Mouse (Mus musculus) megakaryocyte, embryonic 14.5 days (primary cell): ENCODE measurements at regions not wholly inside any gene's neighbourhood (a gene's known extent, or its start where the extent isn't known, plus 50 kb on each side); places are given as distances from the start of the nearest gene placed in this dataset.

ENCODE experiments used
- FLI1 ChIP-seq: IDR thresholded peaks from 2 replicates; pipeline ENCODE4 v1.6.1; 2012; ENCODE audit warnings: low read length, inconsistent platforms, mixed read lengths
- GATA1 ChIP-seq: IDR thresholded peaks from 3 replicates; pipeline ENCODE4 v1.6.1; 2012; ENCODE audit warnings: mixed read lengths, low read length, inconsistent platforms, borderline replicate concordance

- TF ChIP-seq GATA1 (no peak), FLI1 (no peak)
Measured at GRCm38 (mm10) chr6:41188910-41189309, 113.2 kb upstream of the Try4 start.
